Mouse (Mus musculus): ENCODE data around the gene Tagln2.

Gene Tagln2

DNA sequence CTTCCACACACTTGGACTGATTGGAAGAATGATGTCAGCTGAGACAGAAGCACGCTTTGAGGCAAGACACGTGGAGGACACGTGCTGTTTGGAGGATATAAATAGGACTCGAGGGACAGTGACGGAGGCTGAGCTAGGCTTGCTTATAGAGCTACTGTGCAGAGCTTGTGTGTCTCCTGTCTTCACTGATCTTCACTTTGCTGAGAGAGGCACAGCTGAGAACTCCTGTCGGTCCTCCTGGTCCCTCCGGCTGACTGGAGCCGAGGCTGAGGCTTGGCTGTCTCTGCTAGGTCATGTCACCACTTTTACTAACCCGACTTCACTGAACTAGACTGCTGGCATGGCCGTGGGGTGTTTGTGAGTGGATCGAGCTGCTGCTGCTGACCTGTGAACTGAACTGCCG, 23.9 kb downstream of the Tagln2 start:
- in situ Hi-C loops (cut with MboI, MseI): loop anchor here (25.0 kb wide), 1 partner anchor 386 kb away; the partner anchor contains the start of genes Dcaf8 and Pex19

GRCm38 (mm10) chr1:172525027-172525764, 25.3 kb downstream of the Tagln2 start:
- in situ Hi-C loops (cut with MboI, MseI): loop anchor here (5.0 kb wide), 1 partner anchor 107 kb away; the partner anchor contains the start of gene Dusp23

DNA sequence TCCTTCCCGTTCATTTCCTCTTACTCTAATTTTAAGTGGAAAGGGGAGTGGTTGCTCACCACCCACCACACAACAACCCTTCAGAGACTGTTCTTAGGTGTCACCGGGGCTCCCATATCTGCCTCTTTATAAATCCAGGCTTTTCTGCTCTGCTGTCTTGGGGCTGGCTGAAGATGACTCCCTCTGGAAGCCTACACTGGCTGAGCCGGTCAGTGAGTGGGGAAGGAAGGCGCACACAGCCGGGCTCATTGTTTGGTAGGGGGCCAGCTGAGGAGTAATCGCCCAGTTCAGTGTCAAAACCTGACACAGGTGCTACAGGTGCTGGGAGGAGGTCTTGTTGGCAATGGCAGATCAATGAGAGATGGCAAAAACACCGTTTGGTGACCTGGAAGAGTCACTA, 26.1 kb downstream of the Tagln2 start:
- in situ Hi-C loops (cut with MboI, MseI): loop anchor here (5.0 kb wide), 1 partner anchor 106 kb away; the partner anchor contains the start of gene Dusp23

- in situ Hi-C loops (cut with MboI, MseI): loop anchor here (5.0 kb wide), 1 partner anchor 106 kb away; the partner anchor contains the start of gene Dusp23
Observed at GRCm38 (mm10) chr1:172526380-172527081, 26.7 kb downstream of the Tagln2 start.

DNA sequence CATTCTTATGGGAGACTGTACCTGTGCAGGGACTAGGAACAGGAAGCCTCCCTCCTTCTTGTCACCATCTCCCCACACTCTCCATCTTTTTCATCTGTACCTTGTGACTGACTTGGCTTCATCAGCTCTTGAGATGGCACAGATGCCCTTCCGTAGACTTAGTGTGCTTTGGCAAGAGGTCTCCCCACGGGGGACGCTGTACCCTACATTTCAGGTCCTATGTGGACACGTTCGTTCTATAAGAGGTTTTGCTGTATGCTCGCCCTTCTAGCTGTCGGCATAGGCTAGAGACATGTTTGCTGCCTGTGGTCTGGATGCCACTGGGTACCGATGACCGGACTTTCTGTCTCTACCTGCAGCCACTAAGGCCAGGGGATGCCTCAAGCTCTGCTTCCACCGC, 27.6 kb downstream of the Tagln2 start:
- in situ Hi-C loops (cut with MboI, MseI): loop anchor here (5.0 kb wide), 1 partner anchor 105 kb away; the partner anchor contains the start of gene Dusp23

GRCm38 (mm10) chr1:172528701-172529100, 28.9 kb downstream of the Tagln2 start:
- in situ Hi-C loops (cut with MboI, MseI): loop anchor here (5.0 kb wide), 1 partner anchor 104 kb away; the partner anchor contains the start of gene Dusp23

GRCm38 (mm10) chr1:172530544-172531220, 30.8 kb downstream of the Tagln2 start:
- in situ Hi-C loops (cut with MboI, MseI): no loop called here

DNA sequence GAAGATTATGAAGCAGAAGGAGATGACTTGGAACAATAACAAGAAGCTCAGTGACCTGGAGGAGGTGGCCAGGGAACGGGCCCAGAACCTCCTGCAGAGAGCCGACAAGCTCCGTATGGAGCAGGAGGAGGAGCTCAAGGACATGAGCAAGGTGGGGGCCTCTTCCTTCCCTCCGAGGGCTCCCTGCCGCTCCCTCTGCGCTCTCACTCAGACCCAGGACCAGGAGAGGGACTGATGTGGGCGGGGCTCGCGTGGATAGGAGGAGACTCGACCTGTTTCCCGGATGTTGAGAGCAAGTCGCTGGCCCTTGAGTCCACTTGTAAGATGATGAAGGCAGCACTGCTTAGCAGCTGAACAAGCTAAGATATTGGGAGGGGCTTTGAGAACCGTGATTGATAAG, 32.7 kb downstream of the Tagln2 start:
- in situ Hi-C loops (cut with MboI, MseI): no loop called here

GRCm38 (mm10) chr1:172535116-172535515, 35.3 kb downstream of the Tagln2 start:
- in situ Hi-C loops (cut with MboI, MseI): no loop called here

GRCm38 (mm10) chr1:172539827-172540226, 40.0 kb downstream of the Tagln2 start:
- in situ Hi-C loops (cut with MboI, MseI): no loop called here

- in situ Hi-C loops (cut with MboI, MseI): no loop called here
Observed at GRCm38 (mm10) chr1:172540283-172540820, 40.5 kb downstream of the Tagln2 start.

GRCm38 (mm10) chr1:172546062-172546461, 46.2 kb downstream of the Tagln2 start:
- in situ Hi-C loops (cut with MboI, MseI): no loop called here

- in situ Hi-C loops (cut with MboI, MseI): no loop called here
Observed at GRCm38 (mm10) chr1:172548501-172548900, 48.7 kb downstream of the Tagln2 start.

GRCm38 (mm10) chr1:172549314-172549713, 49.5 kb downstream of the Tagln2 start:
- in situ Hi-C loops (cut with MboI, MseI): no loop called here

- in situ Hi-C loops (cut with MboI, MseI): no loop called here
Observed at GRCm38 (mm10) chr1:172549717-172550116, 49.9 kb downstream of the Tagln2 start.

DNA sequence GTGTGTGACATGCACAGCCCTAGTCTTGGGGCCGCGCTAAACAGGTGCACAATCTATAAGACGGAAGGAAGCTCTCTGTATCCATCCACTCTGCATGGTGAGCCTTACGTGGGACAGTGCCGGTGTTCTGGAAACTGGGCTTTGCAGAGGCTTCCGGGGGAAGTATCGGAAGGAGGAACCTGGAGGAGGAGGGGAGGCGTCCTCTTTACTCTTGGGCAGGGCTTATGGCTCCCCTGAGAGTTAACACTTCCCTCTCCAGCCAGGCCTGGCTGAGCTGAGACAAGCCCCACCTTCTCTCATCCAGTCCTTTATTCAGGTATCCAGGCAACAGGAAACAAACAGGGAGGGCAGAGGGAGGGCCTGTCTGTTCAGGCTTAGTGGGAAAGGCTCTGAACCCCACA, 50.7 kb downstream of the Tagln2 start:
- in situ Hi-C loops (cut with MboI, MseI): no loop called here

- in situ Hi-C loops (cut with MboI, MseI): no loop called here
Observed at GRCm38 (mm10) chr1:172551009-172551408, 51.2 kb downstream of the Tagln2 start.

GRCm38 (mm10) chr1:172552623-172553022, 52.8 kb downstream of the Tagln2 start:
- in situ Hi-C loops (cut with MboI, MseI): no loop called here

GRCm38 (mm10) chr1:172555638-172556037, 55.8 kb downstream of the Tagln2 start, which contains the start of gene Vsig8:
Gene Vsig8, plus strand, starts transcription at chr1:172555938.
- in situ Hi-C loops (cut with MboI, MseI): no loop called here
